Mouse (Mus musculus): ENCODE data around the gene Rgsl1. TPM values are rescaled to one million over a fixed set of nuclear protein-coding genes. Genes with fewer than 3 reads are reported as not detected.

Rgsl1 gene
- polyA plus RNA-seq, 1 experiment, result not detected

GRCm38 (mm10) chr1:153764136-153764535 is 79.8 kb downstream of the Rgsl1 start:
- Histone ChIP-seq H3K4me3 (replicated peaks) (no peak overlapping the region), H3K9me3 (no peaks in the 10 kb centered on the region)
- TF ChIP-seq GATA1 (IDR thresholded peaks at IDR 0.05; ENCODE audit: borderline replicate concordance, low read length), result no peak
- no peak for TF ChIP-seq FLI1 (IDR thresholded peaks at IDR 0.05; ENCODE audit: low read length)

GRCm38 (mm10) chr1:153753725-153754464 is 90.0 kb downstream of the Rgsl1 start:
- Histone ChIP-seq H3K27me3 (replicated peaks) (no peaks in the 10 kb centered on the region), H3K4me3 (replicated peaks) (peak overlapping the region; percentile 64), H3K36me3 (replicated peaks; ENCODE audit: low read length) (peaks cover 48% of the 10 kb centered on the region), H3K4me1 (peaks cover 64% of the 10 kb centered on the region), H3K9me3 (no peaks in the 10 kb centered on the region)
- TF ChIP-seq GATA1 (IDR thresholded peaks at IDR 0.05; ENCODE audit: borderline replicate concordance, low read length), result no peak
- no peak for TF ChIP-seq FLI1 (IDR thresholded peaks at IDR 0.05; ENCODE audit: low read length)

More at GRCm38 (mm10) chr1:153764136-153764535, 79.8 kb downstream of the Rgsl1 start:
- Histone ChIP-seq H3K36me3 (replicated peaks; ENCODE audit: low read length) (peaks cover 49% of the 10 kb centered on the region), H3K4me1 (peaks cover 16% of the 10 kb centered on the region), H3K27me3 (replicated peaks) (no peaks in the 10 kb centered on the region)

DNA sequence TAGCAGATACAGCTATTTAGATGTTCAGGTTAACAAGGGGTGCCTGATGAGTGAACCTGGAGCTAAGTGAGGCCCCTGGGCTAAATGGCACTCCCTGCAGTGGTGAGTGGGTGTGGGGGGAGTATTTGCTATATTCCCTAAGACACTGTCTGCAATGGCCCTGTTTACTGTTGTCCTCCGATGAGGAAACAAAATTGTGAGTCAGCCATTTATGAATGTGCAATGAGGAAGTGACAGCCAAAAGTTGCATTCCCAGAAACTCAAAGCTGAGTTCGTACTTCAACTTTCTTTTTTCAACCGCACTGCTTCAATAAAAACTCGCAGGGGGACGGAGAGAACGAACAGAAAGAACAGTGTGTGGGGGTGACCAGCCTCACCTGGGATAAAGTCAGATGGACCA is 91.4 kb downstream of the Rgsl1 start:
- no peak for TF ChIP-seq FLI1 (IDR thresholded peaks at IDR 0.05; ENCODE audit: low read length)
- no peak for TF ChIP-seq GATA1 (IDR thresholded peaks at IDR 0.05; ENCODE audit: borderline replicate concordance, low read length)
- Histone ChIP-seq H3K36me3 (replicated peaks; ENCODE audit: low read length) (peaks cover 36% of the 10 kb centered on the region), H3K4me3 (replicated peaks) (peak overlapping the region; percentile 96), H3K4me1 (peaks cover 77% of the 10 kb centered on the region), H3K9me3 (no peaks in the 10 kb centered on the region), H3K27me3 (replicated peaks) (no peaks in the 10 kb centered on the region)

DNA sequence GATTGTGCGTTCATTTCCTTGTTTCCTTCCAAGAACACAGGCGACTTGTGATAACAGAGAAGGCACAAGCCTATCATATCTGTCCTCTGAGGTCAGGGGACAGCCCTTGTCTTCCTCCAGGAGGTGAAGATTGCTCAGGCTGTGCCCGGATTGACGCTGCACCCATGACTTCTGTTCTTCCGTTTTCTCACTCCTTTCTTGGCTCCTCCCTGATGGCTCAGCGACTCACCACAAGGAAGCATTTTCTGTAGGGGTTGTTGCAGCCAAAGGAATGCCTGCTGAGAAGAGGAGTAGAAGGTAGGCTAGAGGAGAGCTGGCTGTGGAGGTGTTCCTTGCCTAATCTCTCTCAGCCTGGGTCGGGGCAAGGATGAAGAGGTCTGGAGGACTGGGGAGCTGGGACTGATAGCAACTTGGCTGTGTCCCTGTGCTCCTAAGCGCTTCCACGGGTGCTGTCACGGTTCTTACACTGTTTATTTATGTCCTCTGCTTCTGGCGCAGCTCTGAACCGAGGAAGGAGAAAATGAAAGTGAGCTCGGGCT is 92.1 kb downstream of the Rgsl1 start:
- peaks cover 36% of the 10 kb centered on the region for H3K36me3 ChIP-seq (replicated peaks; ENCODE audit: low read length)
- H3K4me3 ChIP-seq (replicated peaks), result peak overlapping the region; percentile 96
- TF ChIP-seq FLI1 (IDR thresholded peaks at IDR 0.05; ENCODE audit: low read length) (no peak), GATA1 (IDR thresholded peaks at IDR 0.05; ENCODE audit: borderline replicate concordance, low read length) (no peak)
- no peaks in the 10 kb centered on the region for H3K9me3 ChIP-seq
- peaks cover 83% of the 10 kb centered on the region for H3K4me1 ChIP-seq
- H3K27me3 ChIP-seq (replicated peaks), result no peaks in the 10 kb centered on the region

- Histone ChIP-seq H3K27me3 (replicated peaks) (peaks cover 2% of the 10 kb centered on the region), H3K4me3 (replicated peaks) (peak overlapping the region; percentile 90), H3K36me3 (replicated peaks; ENCODE audit: low read length) (peaks cover 20% of the 10 kb centered on the region), H3K9me3 (no peaks in the 10 kb centered on the region), H3K4me1 (peaks cover 76% of the 10 kb centered on the region)
- TF ChIP-seq FLI1 (IDR thresholded peaks at IDR 0.05; ENCODE audit: low read length), result no peak
- TF ChIP-seq GATA1 (IDR thresholded peaks at IDR 0.05; ENCODE audit: borderline replicate concordance, low read length), result no peak
Measured at GRCm38 (mm10) chr1:153750054-153750453, 93.9 kb downstream of the Rgsl1 start.

DNA sequence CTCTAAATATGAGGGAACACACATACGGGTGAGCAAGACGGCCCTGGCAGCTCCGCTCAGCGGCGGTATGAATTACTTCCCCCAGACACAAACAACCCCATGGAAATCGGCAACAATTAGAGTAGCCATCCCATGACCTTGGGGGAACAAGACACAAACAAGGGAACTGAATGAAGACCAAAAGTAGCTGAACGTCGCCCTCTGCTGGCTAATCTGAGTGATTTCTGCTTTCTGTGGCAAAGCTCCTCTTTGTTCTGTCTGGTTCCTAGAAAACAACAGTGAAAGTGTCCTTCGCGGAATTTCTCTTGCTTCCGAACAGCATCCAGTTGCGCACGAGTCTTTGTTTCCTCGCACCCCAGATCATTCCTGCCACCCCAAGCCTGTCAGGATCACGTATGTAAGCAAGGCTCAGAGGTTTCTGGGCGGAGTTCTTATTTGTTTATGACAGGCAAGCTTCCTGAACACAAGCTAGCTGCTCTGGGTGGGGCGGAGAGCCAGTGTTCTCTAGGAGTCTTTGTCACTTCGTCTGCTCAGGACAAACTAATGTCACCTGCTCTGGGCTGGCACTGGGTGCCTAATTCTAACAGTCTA is 94.6 kb downstream of the Rgsl1 start, which contains the start of gene Rnasel:
TSS of gene Rnasel (plus strand) at position 216 of the 591 bp plus-strand sequence.
- Histone ChIP-seq H3K4me1 (peaks cover 68% of the 10 kb centered on the region), H3K9me3 (no peaks in the 10 kb centered on the region), H3K36me3 (replicated peaks; ENCODE audit: low read length) (peaks cover 13% of the 10 kb centered on the region), H3K27me3 (replicated peaks) (peaks cover 3% of the 10 kb centered on the region), H3K4me3 (replicated peaks) (peak within 1 kb of the TSS; percentile 90)
- TF ChIP-seq FLI1 (IDR thresholded peaks at IDR 0.05; ENCODE audit: low read length) (no peak), GATA1 (IDR thresholded peaks at IDR 0.05; ENCODE audit: borderline replicate concordance, low read length) (no peak)

DNA sequence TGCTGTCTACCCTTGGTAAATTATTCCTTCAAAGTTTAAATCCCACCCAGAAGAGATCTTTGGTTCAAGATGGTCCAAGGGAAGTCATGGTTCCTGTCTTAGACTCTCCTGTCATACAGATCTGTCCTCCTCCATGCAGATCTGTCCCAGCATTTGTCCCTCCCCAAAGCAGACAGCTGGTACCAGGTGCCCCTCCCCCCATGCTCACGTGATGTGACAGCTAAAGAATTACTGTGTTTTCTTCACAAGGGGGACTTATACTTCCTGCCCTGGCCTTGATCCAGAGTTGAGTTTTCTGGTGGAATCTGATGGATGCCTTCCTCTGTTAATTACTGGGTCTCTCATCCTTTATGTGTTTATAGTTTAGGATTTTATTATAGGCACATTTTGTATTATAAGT is 95.4 kb downstream of the Rgsl1 start:
- Histone ChIP-seq H3K9me3 (no peaks in the 10 kb centered on the region), H3K4me3 (replicated peaks) (peak overlapping the region; percentile 90), H3K4me1 (peaks cover 64% of the 10 kb centered on the region), H3K36me3 (replicated peaks; ENCODE audit: low read length) (peaks cover 5% of the 10 kb centered on the region), H3K27me3 (replicated peaks) (peaks cover 7% of the 10 kb centered on the region)
- TF ChIP-seq FLI1 (IDR thresholded peaks at IDR 0.05; ENCODE audit: low read length) (no peak), GATA1 (IDR thresholded peaks at IDR 0.05; ENCODE audit: borderline replicate concordance, low read length) (no peak)

DNA sequence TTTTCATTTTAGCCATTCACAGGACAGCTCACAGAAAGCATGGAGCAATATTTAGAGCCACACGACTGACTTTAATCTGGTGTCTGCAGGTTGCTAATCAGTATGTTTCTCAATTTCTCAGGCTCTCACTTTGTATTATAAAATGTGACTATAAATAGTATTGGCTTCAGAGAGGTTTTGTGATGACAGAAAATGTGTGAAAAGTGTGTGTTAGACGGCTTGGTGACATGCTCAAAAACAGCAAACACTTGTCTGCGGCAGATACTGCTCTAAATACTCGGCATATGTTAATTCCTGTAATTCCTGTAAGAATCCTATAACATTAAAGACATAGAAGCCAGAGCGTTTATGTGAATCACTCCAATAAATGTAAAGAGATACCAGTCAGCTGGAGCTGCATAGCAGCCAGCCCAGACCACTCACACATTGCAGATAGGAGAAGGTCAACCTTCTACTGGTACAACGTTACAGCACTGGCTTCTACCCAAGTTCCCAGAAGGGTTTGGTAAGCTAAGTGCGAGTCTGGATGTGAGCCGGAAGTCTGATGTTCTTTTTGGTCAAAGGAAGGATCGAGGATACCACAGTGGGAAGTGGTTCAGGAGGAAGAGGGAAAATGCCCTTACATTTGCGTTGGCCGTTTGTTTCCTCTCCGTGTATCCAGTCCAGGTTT is 95.9 kb downstream of the Rgsl1 start:
- peaks cover 7% of the 10 kb centered on the region for H3K27me3 ChIP-seq (replicated peaks)
- H3K4me1 ChIP-seq, result peaks cover 61% of the 10 kb centered on the region
- no peaks in the 10 kb centered on the region for H3K9me3 ChIP-seq
- no peak for TF ChIP-seq GATA1 (IDR thresholded peaks at IDR 0.05; ENCODE audit: borderline replicate concordance, low read length)
- no peak for TF ChIP-seq FLI1 (IDR thresholded peaks at IDR 0.05; ENCODE audit: low read length)
- H3K4me3 ChIP-seq (replicated peaks), result peak overlapping the region; percentile 90
- H3K36me3 ChIP-seq (replicated peaks; ENCODE audit: low read length), result no peaks in the 10 kb centered on the region

DNA sequence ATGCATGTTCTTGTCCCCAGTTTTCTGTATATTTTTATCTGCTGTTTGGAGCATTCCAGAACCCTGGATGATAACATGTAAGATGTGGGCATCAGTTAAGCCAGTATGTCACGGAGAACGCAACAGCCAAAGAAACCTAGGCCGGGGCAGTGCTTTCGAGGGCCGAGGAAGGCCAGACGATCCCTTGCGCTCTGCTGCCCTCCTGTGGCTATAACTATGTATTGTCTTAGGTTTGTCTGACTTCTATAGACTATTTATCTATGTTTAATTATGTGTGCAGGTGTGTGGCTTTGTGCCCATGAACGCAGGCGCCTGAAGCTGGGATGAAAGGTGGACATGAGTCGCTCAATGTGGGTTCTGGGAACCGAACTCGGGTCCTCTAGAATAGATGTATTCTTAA is 97.2 kb downstream of the Rgsl1 start:
- Histone ChIP-seq H3K36me3 (replicated peaks; ENCODE audit: low read length) (no peaks in the 10 kb centered on the region), H3K9me3 (no peaks in the 10 kb centered on the region), H3K4me3 (replicated peaks) (peak overlapping the region; percentile 71), H3K27me3 (replicated peaks) (peaks cover 10% of the 10 kb centered on the region), H3K4me1 (peaks cover 67% of the 10 kb centered on the region)
- no peak for TF ChIP-seq GATA1 (IDR thresholded peaks at IDR 0.05; ENCODE audit: borderline replicate concordance, low read length)
- TF ChIP-seq FLI1 (IDR thresholded peaks at IDR 0.05; ENCODE audit: low read length), result no peak

Data from megakaryocyte, embryonic 14.5 days (primary cell).